Mouse (Mus musculus) large intestine, adult 2 months (tissue): ENCODE data around the gene Gm13278. TPM values are rescaled to one million over a fixed set of nuclear protein-coding genes. Genes with fewer than 3 reads are reported as not detected.
A peak's percentile ranks its signal among the peaks of the same experiment; 100 is the strongest.
"Not testable (repeated sequence)": the region's sequence is repeated elsewhere in the genome, so short reads cannot be mapped to it uniquely, and the experiment has no call there.

ENCODE experiments used
- DNase-seq: peaks from one replicate; pipeline ENCODE4 v3.0.0-alpha.2; 2012; ENCODE audit warnings: low read depth, low spot score
- WGBS: fragments of 180-500 bp; shearing (Covaris S2); methylation state at CpG from one replicate; pipeline ENCODE4 v1.1.7; 2018; 5-methylcytosine and 5-hydroxymethylcytosine counted together
- polyA plus RNA-seq: library from polyadenylated mRNA; depleted of rRNA; stranded (reverse); fragments of >200 nt; gene quantifications from 2 replicates; pipeline ENCODE4 v1.2.3, GENCODE M21; 2012; rRNA removed

Gene Gm13278
- not detected in 2 replicates for polyA plus RNA-seq

DNA sequence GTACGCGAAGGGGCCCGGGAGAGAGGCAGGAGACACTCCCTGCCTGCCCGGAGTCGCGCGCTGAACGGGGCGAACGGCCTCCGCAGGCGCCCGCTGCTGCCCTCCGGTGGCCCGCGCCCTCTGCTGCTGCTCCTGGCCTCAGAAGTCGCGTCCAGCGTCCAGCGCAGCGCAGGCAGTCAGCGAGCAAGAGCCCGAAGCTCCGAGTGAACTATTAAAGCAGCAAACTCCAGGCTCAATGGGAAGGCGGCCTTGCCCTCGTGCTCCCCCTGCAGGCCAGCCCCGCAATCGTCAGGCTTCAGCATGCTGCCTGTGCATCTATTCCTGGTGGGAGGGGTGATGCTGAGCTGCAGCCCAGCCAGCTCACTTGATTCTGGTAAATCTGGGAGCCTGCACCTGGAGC, at the start of gene Gm13278:
TSS of gene Gm13278 (plus strand) at position 301 of the 400 bp plus-strand sequence.
- no CpG with 5 or more reads among the region's 28 CpGs for WGBS

DNA sequence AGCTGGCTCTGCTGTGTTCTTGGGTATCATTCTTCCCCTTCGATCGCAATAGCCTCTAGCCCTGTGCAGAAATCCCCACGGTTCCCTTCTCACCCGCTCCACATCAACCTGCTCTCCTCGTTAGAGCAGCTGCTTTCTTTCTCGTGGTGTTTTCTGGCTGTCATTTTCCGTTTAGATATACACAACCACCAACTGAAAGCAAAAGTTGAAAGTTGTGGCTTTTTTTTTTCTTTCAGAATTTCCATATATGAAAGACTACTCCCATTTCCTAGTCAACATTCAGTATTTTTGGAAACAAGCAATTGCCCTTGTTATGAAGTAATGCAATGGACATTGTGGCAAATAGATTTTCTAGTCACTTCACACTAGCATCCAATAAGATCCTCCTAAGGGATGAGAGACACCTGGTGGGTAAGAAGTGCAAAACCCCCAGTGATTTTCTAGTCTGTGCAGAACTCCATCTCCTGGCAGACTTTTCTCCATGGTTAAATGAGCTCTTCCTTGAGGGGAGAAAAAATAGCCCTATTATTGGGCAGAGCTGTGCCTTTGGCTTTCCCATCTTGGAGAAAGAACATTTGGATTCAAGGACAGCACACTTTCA, 48.5 kb upstream of the Gm13278 start:
- no peak for DNase-seq
- WGBS, result 57% methylated on average over 7 of the region's 7 CpGs

More for the DNA sequence above, at the start of gene Gm13278:
- not testable (repeated sequence) for DNase-seq

DNA sequence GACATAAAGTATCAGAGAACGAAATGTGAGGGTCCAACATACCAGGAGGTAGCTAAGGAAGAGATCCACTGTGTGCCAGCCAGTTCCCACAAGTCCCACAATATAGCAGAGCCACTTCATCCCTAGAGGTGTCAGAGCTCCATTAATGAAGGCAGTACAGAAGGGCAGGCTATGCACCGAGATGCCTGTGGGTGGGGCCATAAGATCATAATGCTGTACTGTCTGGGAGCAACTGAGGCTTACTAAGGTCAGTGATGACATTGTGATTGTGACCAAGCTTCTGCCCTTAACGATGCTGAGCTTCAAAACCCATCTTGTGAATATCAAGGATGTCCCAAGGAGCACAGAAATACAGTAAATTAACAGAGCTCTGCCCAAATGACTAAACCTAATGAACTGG, 47.1 kb upstream of the Gm13278 start:
- 66% methylated on average over 3 of the region's 3 CpGs for WGBS

GRCm38 (mm10) chr4:88749926-88750325, 41.4 kb upstream of the Gm13278 start:
- DNase-seq, result no peak
- WGBS, result 69% methylated on average over 6 of the region's 6 CpGs

More for the DNA sequence above, 47.1 kb upstream of the Gm13278 start:
- DNase-seq, result no peak

DNA sequence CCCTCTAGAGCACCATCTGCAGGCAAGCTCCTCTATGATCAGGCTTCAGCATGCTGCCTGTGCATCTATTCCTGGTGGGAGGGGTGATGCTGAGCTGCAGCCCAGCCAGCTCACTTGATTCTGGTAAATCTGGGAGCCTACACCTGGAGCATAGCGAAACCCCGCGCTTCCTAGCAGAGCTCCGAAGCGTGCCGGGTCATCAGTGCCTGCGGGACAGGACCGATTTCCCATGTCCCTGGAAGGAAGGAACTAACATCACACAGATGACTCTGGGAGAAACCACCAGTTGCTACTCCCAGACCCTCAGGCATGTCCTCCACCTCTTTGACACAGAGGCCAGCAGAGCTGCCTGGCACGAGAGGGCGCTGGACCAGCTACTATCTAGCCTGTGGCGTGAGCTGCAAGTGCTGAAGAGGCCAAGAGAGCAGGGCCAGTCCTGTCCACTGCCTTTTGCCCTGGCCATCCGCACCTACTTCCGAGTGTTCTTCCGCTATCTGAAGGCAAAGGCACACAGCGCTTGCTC, 36.5 kb upstream of the Gm13278 start, which contains the start of gene Gm13271:
TSS of gene Gm13271 (plus strand) at position 51 of the 523 bp plus-strand sequence.
- not testable (repeated sequence) for DNase-seq
- WGBS, result 84% methylated on average over 15 of the region's 15 CpGs

DNA sequence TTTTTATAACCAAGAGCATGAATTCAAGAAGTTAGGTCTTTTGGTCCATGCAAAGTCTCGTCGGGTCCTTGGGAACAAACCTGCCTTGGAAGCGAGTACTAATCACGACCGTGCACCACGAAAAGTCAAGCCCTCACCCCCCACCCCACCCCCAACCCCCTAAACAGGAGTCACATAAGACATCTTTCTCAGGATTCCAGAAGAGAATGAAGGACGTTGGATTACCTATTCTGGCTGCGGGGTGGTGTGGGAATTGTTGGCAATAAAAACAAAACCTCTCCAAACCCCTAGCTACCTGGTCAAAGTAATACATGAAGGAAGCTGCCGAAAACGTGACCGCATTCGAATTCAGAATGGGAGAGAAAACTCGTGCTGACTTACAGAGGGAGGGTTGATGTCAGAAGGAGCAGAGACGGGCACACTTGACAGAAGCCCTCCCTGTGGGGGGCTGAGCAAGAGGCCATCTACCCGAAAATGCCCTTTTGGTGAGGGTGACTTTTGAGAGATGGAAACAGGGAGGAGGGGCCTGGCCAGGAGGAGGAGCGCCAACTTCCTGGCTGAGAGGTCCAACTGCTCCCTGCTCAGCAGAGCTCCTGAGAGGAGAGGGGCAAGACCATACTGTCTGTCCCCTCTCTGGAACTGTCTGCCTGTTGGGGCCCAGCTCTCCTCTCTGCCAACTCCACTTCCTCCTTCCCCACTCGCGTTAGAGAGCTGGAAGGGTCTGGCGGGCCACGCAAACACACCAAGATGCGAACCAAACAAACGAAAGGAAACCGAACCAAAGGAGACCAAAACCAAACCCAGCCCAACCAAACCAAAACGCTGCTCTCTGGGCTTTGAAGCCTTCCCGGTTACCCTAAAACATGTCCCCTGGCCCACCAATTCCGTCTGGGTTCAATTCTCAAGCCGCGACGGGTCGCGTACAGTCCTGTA, 34.5 kb upstream of the Gm13278 start:
- not testable (repeated sequence) for DNase-seq
- WGBS, result 8% methylated on average over 29 of the region's 31 CpGs

DNA sequence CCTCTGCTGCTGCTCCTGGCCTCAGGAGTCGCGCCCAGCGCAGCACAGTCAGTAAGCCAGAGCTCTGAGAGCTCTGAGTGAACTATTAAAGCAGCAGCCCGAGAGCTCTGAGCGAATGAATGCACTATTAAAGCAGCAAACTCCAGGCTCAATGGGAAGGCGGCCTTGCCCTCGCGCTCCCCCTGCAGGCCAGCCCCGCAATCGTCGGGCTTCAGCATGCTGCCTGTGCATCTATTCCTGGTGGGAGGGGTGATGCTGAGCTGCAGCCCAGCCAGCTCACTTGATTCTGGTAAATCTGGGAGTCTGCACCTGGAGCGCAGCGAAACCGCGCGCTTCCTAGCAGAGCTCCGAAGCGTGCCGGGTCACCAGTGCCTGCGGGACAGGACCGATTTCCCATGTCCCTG, 33.7 kb upstream of the Gm13278 start:
- WGBS, result under 1% methylated on average over 21 of the region's 21 CpGs
- DNase-seq, result peak; percentile 35

DNA sequence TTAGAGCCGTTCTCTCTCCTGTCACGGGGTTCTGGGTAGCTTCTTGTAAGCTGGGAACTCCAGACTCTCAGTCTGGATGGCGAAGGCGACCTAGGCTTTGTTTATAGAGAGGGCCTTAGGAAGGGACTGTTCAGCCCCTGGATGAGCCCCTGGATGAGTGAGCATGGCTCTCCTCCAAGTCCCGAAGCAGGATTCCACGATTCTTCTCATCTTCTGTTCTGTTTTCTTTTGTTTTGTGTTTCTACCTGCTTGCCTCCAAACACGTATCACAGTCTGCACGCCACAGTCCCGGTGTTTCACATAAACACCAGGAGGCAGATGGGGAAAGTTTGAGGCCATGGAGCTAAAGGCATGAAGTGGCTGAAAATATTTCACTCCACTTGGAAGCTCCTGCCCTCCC, 32.6 kb upstream of the Gm13278 start:
- DNase-seq, result not testable (repeated sequence)
- WGBS, result 83% methylated on average over 9 of the region's 9 CpGs

- WGBS, result 19% methylated on average over 10 of the region's 14 CpGs
Measured at GRCm38 (mm10) chr4:88759610-88760268, 31.6 kb upstream of the Gm13278 start, which contains the start of gene Gm13283. Gene Gm13283 (plus strand): TSS chr4:88760119.

GRCm38 (mm10) chr4:88760431-88760830, 30.9 kb upstream of the Gm13278 start:
- 0% methylated on average over 24 of the region's 28 CpGs for WGBS
- peak; percentile 51 for DNase-seq

More at GRCm38 (mm10) chr4:88759610-88760268, 31.6 kb upstream of the Gm13278 start, which contains the start of gene Gm13283:
- DNase-seq, result not testable (repeated sequence)

DNA sequence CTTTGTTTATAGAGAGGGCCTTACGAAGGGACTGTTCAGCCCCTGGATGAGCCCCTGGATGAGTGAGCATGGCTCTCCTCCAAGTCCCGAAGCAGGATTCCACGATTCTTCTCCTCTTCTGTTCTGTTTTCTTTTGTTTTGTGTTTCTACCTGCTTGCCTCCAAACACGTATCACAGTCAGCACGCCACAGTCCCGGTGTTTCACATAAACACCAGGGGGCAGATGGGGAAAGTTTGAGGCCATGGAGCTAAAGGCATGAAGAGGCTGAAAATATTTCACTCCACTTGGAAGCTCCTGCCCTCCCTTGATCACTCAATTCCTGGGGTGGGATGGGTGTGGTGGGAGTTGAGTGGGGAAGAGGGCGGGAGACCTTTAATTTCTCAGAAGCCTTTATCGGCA, 29.6 kb upstream of the Gm13278 start:
- WGBS, result 70% methylated on average over 6 of the region's 8 CpGs
- DNase-seq, result not testable (repeated sequence)

DNA sequence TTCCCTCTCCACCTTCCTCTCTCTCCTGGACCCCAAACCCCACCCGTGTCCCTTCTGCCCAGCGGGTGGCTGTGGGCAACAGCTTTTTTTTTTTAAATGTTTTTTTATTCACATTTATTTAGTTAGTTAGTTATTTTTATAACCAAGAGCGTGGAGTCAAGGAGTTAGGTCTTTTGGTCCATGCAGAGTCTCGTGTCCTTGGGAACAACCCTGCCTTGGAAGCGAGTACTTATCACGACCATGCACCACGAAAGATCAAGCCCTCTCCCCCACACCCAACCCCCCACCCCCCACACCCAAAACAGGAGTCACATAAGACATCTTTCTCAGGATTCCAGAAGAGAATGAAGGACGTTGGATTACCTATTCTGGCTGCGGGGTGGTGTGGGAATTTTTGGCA, 29.0 kb upstream of the Gm13278 start:
- 49% methylated on average over 9 of the region's 9 CpGs for WGBS
- DNase-seq, result not testable (repeated sequence)

- peak; percentile 25 for DNase-seq
- WGBS, result 3% methylated on average over 34 of the region's 42 CpGs
Measured at GRCm38 (mm10) chr4:88763384-88764018, 27.8 kb upstream of the Gm13278 start.

DNA sequence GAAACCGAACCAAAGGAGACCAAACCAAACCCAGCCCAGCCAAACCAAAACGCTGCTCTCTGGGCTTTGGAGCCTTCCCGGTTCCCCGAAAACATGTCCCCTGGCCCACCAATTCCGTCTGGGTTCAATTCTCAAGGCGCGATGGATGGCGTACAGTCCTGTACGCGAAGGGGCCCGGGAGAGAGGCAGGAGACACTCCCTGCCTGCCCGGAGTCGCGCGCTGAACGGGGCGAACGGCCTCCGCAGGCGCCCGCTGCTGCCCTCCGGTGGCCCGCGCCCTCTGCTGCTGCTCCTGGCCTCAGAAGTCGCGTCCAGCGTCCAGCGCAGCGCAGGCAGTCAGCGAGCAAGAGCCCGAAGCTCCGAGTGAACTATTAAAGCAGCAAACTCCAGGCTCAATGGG, 17.8 kb upstream of the Gm13278 start, which contains the start of gene Gm13290:
TSS of gene Gm13290 (plus strand) at position 301 of the 400 bp plus-strand sequence.
- not testable (repeated sequence) for DNase-seq
- WGBS, result no CpG with 5 or more reads among the region's 32 CpGs

GRCm38 (mm10) chr4:88776622-88777021, 14.7 kb upstream of the Gm13278 start, which contains the start of gene Gm13289:
Gene Gm13289 (plus strand): TSS chr4:88776922.
- no CpG with 5 or more reads among the region's 29 CpGs for WGBS
- not testable (repeated sequence) for DNase-seq

GRCm38 (mm10) chr4:88779550-88779949, 11.8 kb upstream of the Gm13278 start, which contains the start of gene Gm13272:
Gene Gm13272 (plus strand): TSS chr4:88779850.
- no CpG with 5 or more reads among the region's 29 CpGs for WGBS
- not testable (repeated sequence) for DNase-seq

GRCm38 (mm10) chr4:88780320-88780719, 11.0 kb upstream of the Gm13278 start:
- 60% methylated on average over 16 of the region's 18 CpGs for WGBS
- not testable (repeated sequence) for DNase-seq

DNA sequence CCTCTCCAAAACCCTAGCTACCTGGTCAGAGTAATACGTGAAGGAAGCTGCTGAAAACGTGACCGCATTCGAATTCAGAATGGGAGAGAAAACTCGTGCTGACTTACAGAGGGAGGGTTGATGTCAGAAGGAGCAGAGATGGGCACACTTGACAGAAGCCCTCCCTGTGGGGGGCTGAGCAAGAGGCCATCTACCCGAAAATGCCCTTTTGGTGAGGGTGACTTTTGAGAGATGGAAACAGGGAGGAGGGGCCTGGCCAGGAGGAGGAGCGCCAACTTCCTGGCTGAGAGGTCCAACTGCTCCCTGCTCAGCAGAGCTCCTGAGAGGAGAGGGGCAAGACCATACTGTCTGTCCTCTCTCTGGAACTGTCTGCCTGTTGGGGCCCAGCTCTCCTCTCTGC, 9.5 kb upstream of the Gm13278 start, which contains the start of gene Ifnz:
TSS of gene Ifnz (plus strand) at position 301 of the 400 bp plus-strand sequence.
- WGBS, result 18% methylated on average over 4 of the region's 7 CpGs
- not testable (repeated sequence) for DNase-seq

DNA sequence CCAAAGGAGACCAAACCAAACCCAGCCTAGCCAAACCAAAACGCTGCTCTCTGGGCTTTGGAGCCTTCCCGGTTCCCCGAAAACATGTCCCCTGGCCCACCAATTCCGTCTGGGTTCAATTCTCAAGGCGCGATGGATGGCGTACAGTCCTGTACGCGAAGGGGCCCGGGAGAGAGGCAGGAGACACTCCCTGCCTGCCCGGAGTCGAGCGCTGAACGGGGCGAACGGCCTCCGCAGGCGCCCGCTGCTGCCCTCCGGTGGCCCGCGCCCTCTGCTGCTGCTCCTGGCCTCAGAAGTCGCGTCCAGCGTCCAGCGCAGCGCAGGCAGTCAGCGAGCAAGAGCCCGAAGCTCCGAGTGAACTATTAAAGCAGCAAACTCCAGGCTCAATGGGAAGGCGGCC, 9.0 kb upstream of the Gm13278 start:
- DNase-seq, result not testable (repeated sequence)
- 0% methylated on average over 16 of the region's 31 CpGs for WGBS
